Mouse (Mus musculus): ENCODE results near the gene Slc30a2.

GRCm38 (mm10) chr4:134387268-134387667 is 44.3 kb downstream of the Slc30a2 start:
- TF ChIP-seq CTCF (IDR thresholded peaks at IDR 0.05; ENCODE audit: insufficient read depth, low read length): no peak
- no peak for TF ChIP-seq POLR2A (IDR thresholded peaks at IDR 0.05; ENCODE audit: borderline replicate concordance, extremely low read depth, low read depth, low read length)
